Mouse (Mus musculus) left cerebral cortex, adult 11 months (tissue): ENCODE data around the gene Tpx2.

Source experiments
- DNase-seq: peaks from one replicate; pipeline ENCODE4 v3.0.0; 2022; ENCODE audit warnings: low spot score

Tpx2 gene

GRCm38 (mm10) chr2:152847815-152848302 is at the start of gene Tpx2:
Tpx2 (plus strand) TSS chr2:152847964.
- peak; percentile 94 for DNase-seq

- no peak for DNase-seq
Measured at GRCm38 (mm10) chr2:152799954-152800761, 47.6 kb upstream of the Tpx2 start.

GRCm38 (mm10) chr2:152800762-152801113 is 47.0 kb upstream of the Tpx2 start:
- no peak for DNase-seq

- DNase-seq, result no peak
Measured at GRCm38 (mm10) chr2:152802303-152802702, 45.5 kb upstream of the Tpx2 start.

- no peak for DNase-seq
Measured at GRCm38 (mm10) chr2:152803081-152803480, 44.7 kb upstream of the Tpx2 start.

- no peak for DNase-seq
Measured at GRCm38 (mm10) chr2:152804408-152805110, 43.2 kb upstream of the Tpx2 start.

- no peak for DNase-seq
Measured at GRCm38 (mm10) chr2:152805111-152805490, 42.7 kb upstream of the Tpx2 start.

- DNase-seq, result no peak
Measured at GRCm38 (mm10) chr2:152806037-152806436, 41.7 kb upstream of the Tpx2 start.

- no peak for DNase-seq
Measured at GRCm38 (mm10) chr2:152808178-152808577, 39.6 kb upstream of the Tpx2 start.

- no peak for DNase-seq
Measured at GRCm38 (mm10) chr2:152810158-152810941, 37.4 kb upstream of the Tpx2 start.

- no peak for DNase-seq
Measured at GRCm38 (mm10) chr2:152811336-152812165, 36.2 kb upstream of the Tpx2 start.

- DNase-seq, result no peak
Measured at GRCm38 (mm10) chr2:152813232-152813631, 34.5 kb upstream of the Tpx2 start.

GRCm38 (mm10) chr2:152814213-152814874 is 33.4 kb upstream of the Tpx2 start:
- no peak for DNase-seq

GRCm38 (mm10) chr2:152815879-152816656 is 31.7 kb upstream of the Tpx2 start:
- no peak for DNase-seq

- DNase-seq, result no peak
Measured at GRCm38 (mm10) chr2:152816657-152817348, 31.0 kb upstream of the Tpx2 start.

- DNase-seq, result no peak
Measured at GRCm38 (mm10) chr2:152817596-152818291, 30.0 kb upstream of the Tpx2 start.

GRCm38 (mm10) chr2:152818679-152819078 is 29.1 kb upstream of the Tpx2 start:
- DNase-seq, result no peak

GRCm38 (mm10) chr2:152819097-152819624 is 28.6 kb upstream of the Tpx2 start:
- DNase-seq, result no peak

- no peak for DNase-seq
Measured at GRCm38 (mm10) chr2:152819926-152820325, 27.8 kb upstream of the Tpx2 start.
